Mouse (Mus musculus) lung, adult 2 months (tissue): ENCODE results near the gene Nek4.

Source experiments
- CTCF ChIP-seq: fragments of 200-500 bp; IDR thresholded peaks from 2 replicates; pipeline ENCODE4 v1.5.1; 2011; ENCODE audit warnings: mild to moderate bottlenecking, low read length, control low read depth; ENCODE audit not compliant: insufficient read depth
- POLR2A ChIP-seq: fragments of 200-500 bp; IDR thresholded peaks from 2 replicates; pipeline ENCODE4 v1.6.1; 2011; ENCODE audit warnings: low read depth, mild to moderate bottlenecking, control low read depth, low read length, borderline replicate concordance; ENCODE audit errors: extremely low read depth

DNA sequence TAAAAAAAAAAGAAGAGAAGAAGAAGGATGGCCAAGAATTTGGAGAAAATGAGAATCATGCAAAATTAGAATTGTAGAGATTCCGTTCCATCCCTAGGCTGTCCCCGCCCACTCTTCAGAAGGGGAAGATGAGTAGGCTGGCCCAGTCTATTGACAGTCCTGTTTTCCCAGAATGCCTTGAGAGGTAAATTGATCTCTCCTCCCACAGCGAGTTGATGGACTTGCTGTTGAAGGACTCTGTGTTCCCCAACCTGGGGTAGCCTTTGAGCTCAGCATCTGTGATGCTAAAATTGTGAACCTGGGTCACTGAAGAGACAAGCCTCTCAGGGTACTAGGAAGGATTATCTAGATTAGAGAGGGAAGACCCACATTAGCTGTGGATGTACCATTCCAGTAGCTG is 25.7 kb upstream of the Nek4 start:
- TF ChIP-seq CTCF (no peak), POLR2A (no peak)
